Mouse (Mus musculus): Measurements from ENCODE around the gene Zswim9. TPM values are rescaled to one million over a fixed set of nuclear protein-coding genes. Genes with fewer than 3 reads are reported as not detected.

The Zswim9 gene
- polyA plus RNA-seq, 2 experiments, result 6.9 to 14.9 TPM

GRCm38 (mm10) chr7:13298821-13299220, 20.3 kb upstream of the Zswim9 start:
- DNase-seq (ENCODE audit: low spot score), result no peak
- Histone ChIP-seq H3K27me3 (ENCODE audit: control insufficient read depth, insufficient read depth, low read length) (no peaks in the 10 kb centered on the region), H3K4me1 (ENCODE audit: control insufficient read depth, insufficient read depth, low read length) (no peaks in the 10 kb centered on the region), H3K9ac (ENCODE audit: low read depth, low read length, severe bottlenecking) (no peak overlapping the region), H3K27ac (replicated peaks; ENCODE audit: low read depth, low read length) (no peak overlapping the region), H3K4me2 (replicated peaks; ENCODE audit: low read depth, low read length, severe bottlenecking) (no peak overlapping the region), H3K4me3 (replicated peaks; ENCODE audit: low read length) (no peak overlapping the region), H3K36me3 (ENCODE audit: control insufficient read depth, insufficient read depth, low read length) (peaks cover 89% of the 10 kb centered on the region), H3K9me3 (ENCODE audit: control insufficient read depth, low read length) (no peaks in the 10 kb centered on the region)
- ATAC-seq (ENCODE audit: low FRiP score, low read depth), result no peak
- TF ChIP-seq POLR2A (IDR thresholded peaks at IDR 0.05; ENCODE audit: borderline replicate concordance, extremely low read depth, insufficient read depth, insufficient read length), result no peak
- 93% methylated on average over 5 of the region's 5 CpGs for WGBS

GRCm38 (mm10) chr7:13297636-13298035, 19.1 kb upstream of the Zswim9 start:
- Histone ChIP-seq H3K4me2 (replicated peaks; ENCODE audit: low read depth, low read length, severe bottlenecking) (no peak overlapping the region), H3K9me3 (ENCODE audit: control insufficient read depth, low read length) (no peaks in the 10 kb centered on the region), H3K4me3 (replicated peaks; ENCODE audit: low read length) (no peak overlapping the region), H3K27ac (replicated peaks; ENCODE audit: low read depth, low read length) (no peak overlapping the region), H3K36me3 (ENCODE audit: control insufficient read depth, insufficient read depth, low read length) (peaks cover 89% of the 10 kb centered on the region), H3K4me1 (ENCODE audit: control insufficient read depth, insufficient read depth, low read length) (no peaks in the 10 kb centered on the region), H3K27me3 (ENCODE audit: control insufficient read depth, insufficient read depth, low read length) (no peaks in the 10 kb centered on the region), H3K9ac (ENCODE audit: low read depth, low read length, severe bottlenecking) (no peak overlapping the region)
- no peak for DNase-seq (ENCODE audit: low spot score)
- WGBS, result 93% methylated on average over 1 of the region's 1 CpGs
- TF ChIP-seq POLR2A (IDR thresholded peaks at IDR 0.05; ENCODE audit: borderline replicate concordance, extremely low read depth, insufficient read depth, insufficient read length), result no peak
- no peak for ATAC-seq (ENCODE audit: low FRiP score, low read depth)

- H3K27me3 ChIP-seq (ENCODE audit: control insufficient read depth, insufficient read depth, low read length), result no peaks in the 10 kb centered on the region
- H3K36me3 ChIP-seq (ENCODE audit: control insufficient read depth, insufficient read depth, low read length), result peaks cover 89% of the 10 kb centered on the region
- DNase-seq (ENCODE audit: low spot score) (no peak), ATAC-seq (ENCODE audit: low FRiP score, low read depth) (no peak)
- H3K4me2 ChIP-seq (replicated peaks; ENCODE audit: low read depth, low read length, severe bottlenecking), result no peak overlapping the region
- no peaks in the 10 kb centered on the region for H3K4me1 ChIP-seq (ENCODE audit: control insufficient read depth, insufficient read depth, low read length)
- 94% methylated on average over 7 of the region's 7 CpGs for WGBS
- H3K9ac ChIP-seq (ENCODE audit: low read depth, low read length, severe bottlenecking), result no peak overlapping the region
- H3K4me3 ChIP-seq (replicated peaks; ENCODE audit: low read length), result no peak overlapping the region
- TF ChIP-seq POLR2A (IDR thresholded peaks at IDR 0.05; ENCODE audit: borderline replicate concordance, extremely low read depth, insufficient read depth, insufficient read length), result no peak
- no peak overlapping the region for H3K27ac ChIP-seq (replicated peaks; ENCODE audit: low read depth, low read length)
- no peaks in the 10 kb centered on the region for H3K9me3 ChIP-seq (ENCODE audit: control insufficient read depth, low read length)
Observed at GRCm38 (mm10) chr7:13295256-13295655, 16.7 kb upstream of the Zswim9 start.

- no peak for TF ChIP-seq POLR2A (IDR thresholded peaks at IDR 0.05; ENCODE audit: borderline replicate concordance, extremely low read depth, insufficient read depth, insufficient read length)
- 86% methylated on average over 11 of the region's 11 CpGs for WGBS
- H3K9me3 ChIP-seq (ENCODE audit: control insufficient read depth, low read length), result no peaks in the 10 kb centered on the region
- no peak overlapping the region for H3K4me2 ChIP-seq (replicated peaks; ENCODE audit: low read depth, low read length, severe bottlenecking)
- peaks cover 89% of the 10 kb centered on the region for H3K36me3 ChIP-seq (ENCODE audit: control insufficient read depth, insufficient read depth, low read length)
- H3K9ac ChIP-seq (ENCODE audit: low read depth, low read length, severe bottlenecking), result no peak overlapping the region
- H3K4me1 ChIP-seq (ENCODE audit: control insufficient read depth, insufficient read depth, low read length), result no peaks in the 10 kb centered on the region
- DNase-seq (ENCODE audit: low spot score) (no peak), ATAC-seq (ENCODE audit: low FRiP score, low read depth) (no peak)
- no peaks in the 10 kb centered on the region for H3K27me3 ChIP-seq (ENCODE audit: control insufficient read depth, insufficient read depth, low read length)
- H3K4me3 ChIP-seq (replicated peaks; ENCODE audit: low read length), result no peak overlapping the region
- H3K27ac ChIP-seq (replicated peaks; ENCODE audit: low read depth, low read length), result no peak overlapping the region
Observed at GRCm38 (mm10) chr7:13293878-13294855, 15.6 kb upstream of the Zswim9 start.

GRCm38 (mm10) chr7:13291370-13291769, 12.8 kb upstream of the Zswim9 start:
- WGBS, result 96% methylated on average over 2 of the region's 2 CpGs
- no peak overlapping the region for H3K4me2 ChIP-seq (replicated peaks; ENCODE audit: low read depth, low read length, severe bottlenecking)
- no peaks in the 10 kb centered on the region for H3K4me1 ChIP-seq (ENCODE audit: control insufficient read depth, insufficient read depth, low read length)

More at GRCm38 (mm10) chr7:13291370-13291769, 12.8 kb upstream of the Zswim9 start:
- H3K9ac ChIP-seq (ENCODE audit: low read depth, low read length, severe bottlenecking), result no peak overlapping the region
- no peak for DNase-seq (ENCODE audit: low spot score)
- no peak overlapping the region for H3K27ac ChIP-seq (replicated peaks; ENCODE audit: low read depth, low read length)
- no peaks in the 10 kb centered on the region for H3K9me3 ChIP-seq (ENCODE audit: control insufficient read depth, low read length)
- ATAC-seq (ENCODE audit: low FRiP score, low read depth), result no peak
- H3K36me3 ChIP-seq (ENCODE audit: control insufficient read depth, insufficient read depth, low read length), result peaks cover 93% of the 10 kb centered on the region
- H3K27me3 ChIP-seq (ENCODE audit: control insufficient read depth, insufficient read depth, low read length), result no peaks in the 10 kb centered on the region
- H3K4me3 ChIP-seq (replicated peaks; ENCODE audit: low read length), result no peak overlapping the region
- no peak for TF ChIP-seq POLR2A (IDR thresholded peaks at IDR 0.05; ENCODE audit: borderline replicate concordance, extremely low read depth, insufficient read depth, insufficient read length)
